Mouse (Mus musculus): ENCODE measurements around the gene BC029722. TPM values are rescaled to one million over a fixed set of nuclear protein-coding genes. Genes with fewer than 3 reads are reported as not detected.

Gene BC029722
- total RNA-seq (2021), result 10 to 100 TPM; 53.1 to 56.8 TPM
- long read RNA-seq, experiment 1, transcript BC029722-201 (2 exons, 1,615 nt), result major isoform, 6 of 11 reads
- long read RNA-seq, experiment 1, partial matches to known transcripts, result 0 of 11 reads
- long read RNA-seq, experiment 1, other reads (novel, unspliced or antisense), result 5 of 11 reads
- long read RNA-seq, experiment 2, partial matches to known transcripts, result 0 of 4 reads
- long read RNA-seq, experiment 2, other reads (novel, unspliced or antisense), result 1 of 4 reads

- DNase-seq (ENCODE audit: extremely low spot score in 1 of 2, low spot score in 2 of 2), result no peak
- Histone ChIP-seq H3K4me3 (peak within 1 kb of the TSS; percentile 78), H3K27ac (peak within 1 kb of the TSS; percentile 99)
- no peak for TF ChIP-seq CTCF (IDR thresholded peaks at IDR 0.05)
- intact Hi-C loops (cut with DNase I), result no loop called here
These were observed at the start of gene BC029722 for GRCm38 (mm10) chr2:155819392-155819448. Gene BC029722, minus strand, starts transcription at chr2:155819426.

GRCm38 (mm10) chr2:155868320-155868719, 49.1 kb upstream of the BC029722 start:
- intact Hi-C loops (cut with DNase I), result no loop called here
- Histone ChIP-seq H3K4me3 (no peak overlapping the region), H3K27ac (no peak overlapping the region)
- no peak for DNase-seq (ENCODE audit: extremely low spot score in 1 of 2, low spot score in 2 of 2)
- TF ChIP-seq CTCF (IDR thresholded peaks at IDR 0.05), result no peak

- Histone ChIP-seq H3K4me3 (no peak overlapping the region), H3K27ac (no peak overlapping the region)
- intact Hi-C loops (cut with DNase I), result no loop called here
- no peak for TF ChIP-seq CTCF (IDR thresholded peaks at IDR 0.05)
- DNase-seq (ENCODE audit: extremely low spot score in 1 of 2, low spot score in 2 of 2), result no peak
These were observed 44.2 kb upstream of the BC029722 start for GRCm38 (mm10) chr2:155863301-155863867.

DNA sequence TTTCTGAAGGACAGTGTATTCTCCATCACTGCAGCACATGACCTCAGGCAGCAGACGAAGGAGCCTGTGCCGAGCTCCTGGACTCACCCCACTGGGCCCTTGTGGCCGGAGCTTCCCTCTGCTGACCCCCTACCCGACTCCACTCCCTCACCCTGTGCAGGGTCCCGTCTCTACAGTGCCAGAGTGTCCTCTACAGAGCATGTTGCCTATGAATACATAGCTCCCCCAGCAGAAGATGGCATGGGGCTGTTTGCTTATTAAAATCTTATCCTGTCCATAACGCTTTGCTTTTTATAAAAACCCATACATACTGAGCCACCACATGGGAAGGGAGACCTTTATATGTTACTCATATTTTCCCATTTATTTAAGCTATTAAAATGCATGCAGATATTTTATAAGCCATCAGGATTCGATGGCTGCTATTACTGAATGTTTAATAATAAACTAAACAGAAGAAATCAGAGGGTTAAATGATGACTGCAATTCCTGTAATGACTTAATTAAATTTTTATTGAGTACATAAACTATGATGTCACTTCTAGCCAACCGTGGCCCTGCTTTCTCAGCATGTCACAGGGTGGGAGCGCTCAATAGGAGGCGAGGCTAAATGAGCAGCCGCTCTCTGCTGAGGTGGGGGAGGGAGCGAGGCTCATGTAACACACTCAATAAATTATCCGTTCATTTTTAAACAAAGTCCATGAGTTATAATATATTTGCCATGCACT, 43.5 kb upstream of the BC029722 start:
- TF ChIP-seq CTCF (IDR thresholded peaks at IDR 0.05), result no peak
- Histone ChIP-seq H3K27ac (no peak overlapping the region), H3K4me3 (no peak overlapping the region)
- peak in 1 of 2 experiments; percentile 35 for DNase-seq (ENCODE audit: extremely low spot score in 1 of 2, low spot score in 2 of 2)
- intact Hi-C loops (cut with DNase I), result no loop called here

DNA sequence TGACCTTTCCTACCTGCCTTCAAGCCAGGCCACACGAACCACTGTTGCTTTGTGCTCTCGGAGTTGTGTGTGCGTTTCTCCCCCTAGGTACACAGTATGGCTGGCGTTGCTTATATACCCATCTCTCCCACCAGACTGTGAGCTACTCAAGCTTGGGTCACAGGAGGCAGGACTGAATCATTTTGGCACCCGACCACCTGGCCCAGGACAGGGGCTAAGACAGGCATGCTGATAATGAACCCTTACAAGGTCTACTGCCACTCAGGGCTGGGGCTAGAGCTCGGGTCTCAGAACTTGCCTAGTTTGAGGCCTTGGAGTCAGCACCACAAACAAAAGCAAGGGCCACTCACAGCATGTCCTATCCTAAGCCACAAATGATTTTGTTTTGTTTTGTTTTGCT, 42.4 kb upstream of the BC029722 start:
- H3K27ac ChIP-seq, result no peak overlapping the region
- no peak overlapping the region for H3K4me3 ChIP-seq
- TF ChIP-seq CTCF (IDR thresholded peaks at IDR 0.05), result no peak
- DNase-seq (ENCODE audit: extremely low spot score in 1 of 2, low spot score in 2 of 2), result no peak
- intact Hi-C loops (cut with DNase I), result no loop called here

GRCm38 (mm10) chr2:155860102-155860501, 40.9 kb upstream of the BC029722 start:
- H3K4me3 ChIP-seq, result no peak overlapping the region
- no peak for DNase-seq (ENCODE audit: extremely low spot score in 1 of 2, low spot score in 2 of 2)
- H3K27ac ChIP-seq, result no peak overlapping the region
- intact Hi-C loops (cut with DNase I), result no loop called here
- TF ChIP-seq CTCF (IDR thresholded peaks at IDR 0.05), result no peak

DNA sequence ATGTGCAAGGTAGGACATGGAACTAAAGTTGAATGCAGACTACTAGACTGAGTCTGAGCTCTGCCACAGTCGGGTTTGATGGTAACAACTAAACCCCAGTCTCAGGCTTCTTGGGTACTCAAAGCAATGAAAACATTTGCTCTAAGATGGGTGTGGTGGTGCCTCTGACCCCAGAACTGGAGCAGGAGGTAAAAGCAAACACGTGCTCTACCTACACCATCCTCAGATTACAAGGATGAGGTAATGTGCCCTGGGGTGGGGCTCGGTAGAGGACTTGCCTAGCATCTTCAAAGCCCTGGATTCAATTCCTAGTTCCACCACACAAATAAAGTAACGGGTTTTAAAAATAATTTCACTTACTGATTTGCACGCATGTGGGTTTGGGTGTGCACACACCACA, 33.3 kb upstream of the BC029722 start:
- intact Hi-C loops (cut with DNase I), result no loop called here
- no peak overlapping the region for H3K27ac ChIP-seq
- no peak for TF ChIP-seq CTCF (IDR thresholded peaks at IDR 0.05)
- no peak overlapping the region for H3K4me3 ChIP-seq
- DNase-seq (ENCODE audit: extremely low spot score in 1 of 2, low spot score in 2 of 2), result no peak

- H3K27ac ChIP-seq, result no peak overlapping the region
- H3K4me3 ChIP-seq, result no peak overlapping the region
- TF ChIP-seq CTCF (IDR thresholded peaks at IDR 0.05), result no peak
- no peak for DNase-seq (ENCODE audit: extremely low spot score in 1 of 2, low spot score in 2 of 2)
- intact Hi-C loops (cut with DNase I), result no loop called here
These were observed 30.9 kb upstream of the BC029722 start for GRCm38 (mm10) chr2:155850120-155850519.

DNA sequence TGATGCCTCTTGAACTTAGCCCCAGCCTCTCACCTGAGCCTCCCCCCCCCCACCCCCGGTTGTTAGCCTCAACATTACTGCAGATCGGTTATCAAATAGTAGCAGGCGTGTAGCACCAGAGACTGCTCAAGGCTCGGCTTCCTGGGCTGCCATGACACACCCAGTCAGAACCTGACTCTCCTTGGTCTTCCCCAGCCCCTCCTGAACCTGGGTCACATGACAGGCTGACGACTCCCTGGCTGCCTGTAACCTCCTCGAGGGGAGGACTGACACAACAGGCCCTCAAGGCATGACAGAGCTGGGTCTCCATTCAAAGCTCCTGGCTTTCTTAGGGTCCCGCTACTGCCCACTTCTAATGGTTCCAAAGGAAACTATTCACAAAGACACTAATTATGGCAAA, 30.2 kb upstream of the BC029722 start:
- intact Hi-C loops (cut with DNase I), result no loop called here
- no peak for TF ChIP-seq CTCF (IDR thresholded peaks at IDR 0.05)

GRCm38 (mm10) chr2:155848291-155848690, 29.1 kb upstream of the BC029722 start:
- Histone ChIP-seq H3K27ac (no peak overlapping the region), H3K4me3 (no peak overlapping the region)
- peak; percentile 82 for TF ChIP-seq CTCF (IDR thresholded peaks at IDR 0.05)
- intact Hi-C loops (cut with DNase I), result loop anchor here (1.0 kb wide), 1 partner anchor 98 kb away; no protein-coding TSS in a partner anchor
- DNase-seq (ENCODE audit: extremely low spot score in 1 of 2, low spot score in 2 of 2), result peak; percentile 71 to 84

More for the DNA sequence above, 30.2 kb upstream of the BC029722 start:
- Histone ChIP-seq H3K27ac (no peak overlapping the region), H3K4me3 (no peak overlapping the region)
- DNase-seq (ENCODE audit: extremely low spot score in 1 of 2, low spot score in 2 of 2), result no peak

GRCm38 (mm10) chr2:155846930-155847329, 27.7 kb upstream of the BC029722 start:
- no peak for TF ChIP-seq CTCF (IDR thresholded peaks at IDR 0.05)
- DNase-seq (ENCODE audit: extremely low spot score in 1 of 2, low spot score in 2 of 2), result no peak
- no peak overlapping the region for H3K4me3 ChIP-seq
- intact Hi-C loops (cut with DNase I), result no loop called here
- H3K27ac ChIP-seq, result no peak overlapping the region

DNA sequence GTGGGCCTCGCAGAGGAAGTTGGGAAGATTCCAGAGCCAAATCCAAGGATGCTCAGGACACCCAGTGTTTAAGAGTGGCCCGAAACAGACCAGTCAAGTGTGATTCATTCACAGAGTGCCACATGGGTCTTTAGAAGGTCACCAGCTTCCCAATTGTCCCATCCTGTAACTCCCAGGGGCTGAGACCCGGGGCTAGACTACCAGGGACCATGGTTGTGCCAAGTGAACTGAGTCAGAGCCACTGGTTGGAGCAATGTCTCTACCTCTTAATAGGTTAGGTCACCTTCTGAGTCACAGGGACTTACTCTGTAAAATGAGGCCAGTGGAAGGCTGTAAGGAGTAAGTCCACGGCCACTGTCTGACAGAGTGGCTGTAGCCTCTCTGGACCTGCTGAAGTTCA, 19.7 kb upstream of the BC029722 start:
- TF ChIP-seq CTCF (IDR thresholded peaks at IDR 0.05), result no peak
- intact Hi-C loops (cut with DNase I), result no loop called here
- DNase-seq (ENCODE audit: extremely low spot score in 1 of 2, low spot score in 2 of 2), result no peak
- H3K4me3 ChIP-seq, result no peak overlapping the region
- no peak overlapping the region for H3K27ac ChIP-seq

DNA sequence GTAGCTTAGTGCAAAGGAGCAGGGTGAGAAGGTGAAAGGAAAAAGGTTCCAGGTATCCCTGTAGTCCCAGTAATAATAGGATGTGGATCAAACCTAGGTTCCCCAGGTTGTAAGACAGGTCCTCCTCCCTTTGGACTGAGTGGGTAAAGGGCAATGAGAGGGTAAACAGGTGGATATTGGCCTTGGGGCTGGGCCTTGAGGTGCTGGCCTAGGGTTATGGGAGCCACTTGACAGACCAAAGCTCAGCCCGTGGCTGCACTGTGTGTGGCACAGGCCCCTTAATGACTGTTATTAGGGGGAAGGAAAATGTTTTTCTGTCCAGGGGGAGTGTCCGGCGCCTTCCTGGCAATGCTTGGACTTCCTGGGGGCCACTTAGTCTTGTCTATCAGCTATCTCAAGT, 18.7 kb upstream of the BC029722 start:
- no peak overlapping the region for H3K4me3 ChIP-seq
- DNase-seq (ENCODE audit: extremely low spot score in 1 of 2, low spot score in 2 of 2), result no peak
- no peak overlapping the region for H3K27ac ChIP-seq
- intact Hi-C loops (cut with DNase I), result no loop called here
- no peak for TF ChIP-seq CTCF (IDR thresholded peaks at IDR 0.05)
